Mouse (Mus musculus): ENCODE results near the gene Col4a1. TPM values are rescaled to one million over a fixed set of nuclear protein-coding genes. Genes with fewer than 3 reads are reported as not detected.

Col4a1 gene
- polyA plus RNA-seq, 1 experiment from 2014 or later, result 79.3 TPM

DNA sequence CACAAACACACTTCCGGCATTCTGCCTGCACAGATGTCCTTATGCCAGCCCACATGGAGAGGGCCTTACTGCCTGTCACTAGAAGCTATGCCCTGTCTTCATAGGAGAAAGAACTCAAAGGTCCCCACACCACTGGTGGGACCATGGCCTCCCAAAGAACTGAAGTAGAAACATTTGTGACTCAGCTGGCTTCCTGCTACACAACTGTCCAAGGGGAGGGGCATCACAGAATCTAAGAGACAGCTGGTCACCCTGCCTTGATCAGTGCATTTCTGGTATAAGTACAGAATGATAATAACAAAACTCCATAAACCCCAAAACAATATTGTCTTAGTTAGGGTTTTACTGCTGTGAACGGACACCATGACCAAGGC lies 156.3 kb downstream of the Col4a1 start:
- 91% methylated on average over 2 of the region's 2 CpGs for WGBS
- H3K4me1 ChIP-seq, result no peaks in the 10 kb centered on the region
- H3K9me3 ChIP-seq (replicated peaks), result no peaks in the 10 kb centered on the region
- H3K4me2 ChIP-seq, result no peak overlapping the region
- no peaks in the 10 kb centered on the region for H3K36me3 ChIP-seq
- H3K27me3 ChIP-seq (replicated peaks), result no peaks in the 10 kb centered on the region
- ATAC-seq (ENCODE audit: low FRiP score), result no peak
- H3K9ac ChIP-seq (replicated peaks), result no peak overlapping the region
- no peak overlapping the region for H3K4me3 ChIP-seq (replicated peaks)
- no peak overlapping the region for H3K27ac ChIP-seq (replicated peaks)

DNA sequence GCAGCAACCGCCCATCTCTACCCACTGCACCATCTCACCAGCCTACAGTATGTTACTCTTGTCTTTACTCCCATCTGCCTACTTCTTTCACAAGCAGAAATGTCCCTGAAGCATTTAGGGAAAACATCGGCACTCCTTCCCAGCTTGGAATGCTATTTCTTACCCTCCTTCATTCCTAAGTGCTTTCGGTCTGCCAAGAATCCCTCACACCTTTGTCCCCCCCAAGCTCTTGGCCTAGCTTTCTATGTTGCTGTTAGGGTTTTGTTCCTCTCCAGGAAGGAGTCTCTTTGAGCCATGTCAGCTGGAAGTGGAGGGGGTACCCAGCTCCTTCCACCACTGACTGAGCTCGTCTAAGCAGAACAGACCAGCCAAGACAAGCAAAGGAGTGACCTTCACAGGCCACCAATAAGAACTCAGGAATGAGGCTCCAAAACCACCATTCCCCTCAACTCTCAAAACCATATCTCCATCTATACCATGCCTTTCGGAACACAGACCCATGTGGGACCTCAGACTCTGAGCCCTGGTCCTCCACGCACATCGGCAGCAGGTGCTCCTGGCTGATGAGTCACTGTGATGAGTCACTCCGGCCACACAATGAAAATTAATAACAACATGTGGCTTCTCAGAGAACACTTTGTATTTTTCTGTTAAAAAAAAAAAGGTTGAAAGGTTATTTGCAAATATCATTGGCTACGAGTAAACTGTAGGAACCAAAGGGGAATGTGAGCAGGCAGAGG lies 156.9 kb downstream of the Col4a1 start:
- 89% methylated on average over 9 of the region's 9 CpGs for WGBS
- no peak overlapping the region for H3K4me3 ChIP-seq (replicated peaks)
- no peaks in the 10 kb centered on the region for H3K4me1 ChIP-seq
- no peak for ATAC-seq (ENCODE audit: low FRiP score)
- H3K9me3 ChIP-seq (replicated peaks), result no peaks in the 10 kb centered on the region
- H3K27ac ChIP-seq (replicated peaks), result no peak overlapping the region
- no peak overlapping the region for H3K4me2 ChIP-seq
- H3K36me3 ChIP-seq, result no peaks in the 10 kb centered on the region
- H3K9ac ChIP-seq (replicated peaks), result no peak overlapping the region
- H3K27me3 ChIP-seq (replicated peaks), result no peaks in the 10 kb centered on the region

DNA sequence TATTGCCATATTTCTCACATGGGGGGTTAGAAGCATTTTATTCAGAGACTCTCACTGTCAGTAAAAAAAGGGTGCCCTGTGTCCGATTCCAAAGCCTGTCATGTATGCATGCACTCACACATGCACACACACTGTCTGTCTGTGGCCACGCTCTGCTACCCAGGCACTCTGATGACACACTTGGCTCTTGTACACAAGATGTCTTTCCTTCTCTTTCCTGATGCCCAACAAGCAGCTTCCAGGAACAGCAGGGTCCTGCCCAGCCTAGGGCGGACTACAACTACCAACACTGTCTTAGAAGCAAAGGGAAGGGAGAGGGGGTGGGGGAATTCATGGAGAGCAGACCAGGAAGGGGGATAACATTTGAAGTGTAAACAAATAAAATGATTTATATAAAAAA lies 162.4 kb downstream of the Col4a1 start:
- Histone ChIP-seq H3K4me1 (no peaks in the 10 kb centered on the region), H3K27ac (replicated peaks) (no peak overlapping the region), H3K9ac (replicated peaks) (no peak overlapping the region), H3K4me3 (replicated peaks) (no peak overlapping the region), H3K9me3 (replicated peaks) (no peaks in the 10 kb centered on the region), H3K4me2 (no peak overlapping the region), H3K36me3 (no peaks in the 10 kb centered on the region), H3K27me3 (replicated peaks) (no peaks in the 10 kb centered on the region)
- 90% methylated on average over 3 of the region's 3 CpGs for WGBS
- no peak for ATAC-seq (ENCODE audit: low FRiP score)

DNA sequence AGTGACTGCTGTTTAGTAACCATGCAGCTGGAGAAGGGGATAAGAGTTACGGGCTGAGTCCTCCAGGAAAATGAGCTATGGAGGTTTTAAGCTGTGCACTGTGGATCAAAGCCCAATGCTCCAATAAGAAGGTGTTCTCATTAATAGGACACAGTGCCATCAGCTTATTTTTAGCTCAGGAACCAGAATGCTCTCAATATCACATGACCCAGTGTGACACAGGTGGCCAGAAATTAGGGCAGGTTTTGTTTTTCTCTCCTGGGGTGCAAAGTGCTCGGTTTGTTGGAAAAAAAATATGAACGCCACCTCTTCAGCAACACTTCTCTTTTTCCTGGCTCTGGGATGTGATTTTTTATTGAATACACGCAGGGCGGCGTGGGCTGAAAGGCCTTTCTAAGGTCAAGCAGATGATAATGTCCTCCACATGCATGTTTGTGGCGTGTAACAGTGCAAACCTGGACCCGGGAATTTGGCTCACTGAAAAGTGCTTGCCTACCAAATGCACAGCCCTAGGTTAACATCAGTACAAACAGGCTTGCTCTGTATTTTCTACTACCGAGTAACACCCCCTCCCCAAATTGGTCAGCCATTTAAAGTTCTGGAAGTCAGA lies 163.3 kb downstream of the Col4a1 start:
- WGBS, result 92% methylated on average over 9 of the region's 9 CpGs

DNA sequence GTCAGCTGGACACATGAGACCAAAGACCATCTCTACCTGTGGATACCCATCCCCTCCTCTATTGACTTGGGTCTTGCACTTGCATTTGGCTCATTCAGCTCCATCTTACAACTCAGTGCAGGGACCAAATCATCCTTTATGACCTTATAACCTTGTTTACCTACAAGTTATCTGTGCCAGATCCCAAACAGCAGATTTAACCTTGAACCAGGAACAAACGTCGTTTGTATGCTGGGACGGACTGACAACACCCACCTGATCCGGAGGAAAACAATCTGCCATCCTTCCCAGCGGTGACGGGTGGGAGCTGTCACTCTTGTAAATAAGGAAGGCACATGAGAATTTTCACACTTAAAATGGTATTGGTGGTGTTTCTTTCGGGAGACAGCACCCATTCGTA lies 163.8 kb downstream of the Col4a1 start:
- Histone ChIP-seq H3K9ac (replicated peaks) (no peak overlapping the region), H3K27ac (replicated peaks) (no peak overlapping the region), H3K4me1 (no peaks in the 10 kb centered on the region), H3K4me2 (no peak overlapping the region), H3K9me3 (replicated peaks) (no peaks in the 10 kb centered on the region), H3K4me3 (replicated peaks) (no peak overlapping the region), H3K27me3 (replicated peaks) (no peaks in the 10 kb centered on the region), H3K36me3 (no peaks in the 10 kb centered on the region)
- ATAC-seq (ENCODE audit: low FRiP score), result no peak
- WGBS, result 91% methylated on average over 8 of the region's 8 CpGs

More for the DNA sequence above, 163.3 kb downstream of the Col4a1 start:
- Histone ChIP-seq H3K36me3 (no peaks in the 10 kb centered on the region), H3K9ac (replicated peaks) (no peak overlapping the region), H3K4me1 (no peaks in the 10 kb centered on the region), H3K27ac (replicated peaks) (no peak overlapping the region), H3K4me3 (replicated peaks) (no peak overlapping the region), H3K9me3 (replicated peaks) (no peaks in the 10 kb centered on the region), H3K27me3 (replicated peaks) (no peaks in the 10 kb centered on the region), H3K4me2 (no peak overlapping the region)
- ATAC-seq (ENCODE audit: low FRiP score), result no peak

Other genes with a start within 250 kb of the Col4a1 start
- gene Col4a2, start within 50 bp of the Col4a1 start, polyA plus RNA-seq (2015; fragmentation: Nextera tagmentation; extraction: Ambion mirVana), result 35.4 and 43.7 TPM in 2 replicates
- gene Rab20, start 165.9 kb upstream of the Col4a1 start, polyA plus RNA-seq (2015; fragmentation: Nextera tagmentation; extraction: Ambion mirVana), result 1.00 and 3.0 TPM in 2 replicates
- gene Naxd, start 184.7 kb upstream of the Col4a1 start, polyA plus RNA-seq (2015; fragmentation: Nextera tagmentation; extraction: Ambion mirVana), result 149 and 154 TPM in 2 replicates
- 26.8 and 27.7 TPM in 2 replicates for gene Cars2, start 238.0 kb upstream of the Col4a1 start, polyA plus RNA-seq (2015; fragmentation: Nextera tagmentation; extraction: Ambion mirVana)
- 43.0 and 44.7 TPM in 2 replicates for gene Ing1, start 242.7 kb upstream of the Col4a1 start, polyA plus RNA-seq (2015; fragmentation: Nextera tagmentation; extraction: Ambion mirVana)